Mouse (Mus musculus) brain, adult 2 months (tissue): ENCODE results near the gene Prrt3.
A peak's percentile ranks its signal among the peaks of the same experiment; 100 is the strongest.

Source experiments
- DNase-seq: peaks from one replicate; pipeline ENCODE4 v3.0.0; 2011; ENCODE audit warnings: low read depth, low spot score

Prrt3 gene

GRCm38 (mm10) chr6:113451839-113452238 lies 49.9 kb downstream of the Prrt3 start:
- DNase-seq = no peak

- DNase-seq = peak; percentile 68
These were observed 54.1 kb downstream of the Prrt3 start for GRCm38 (mm10) chr6:113447639-113448038.

GRCm38 (mm10) chr6:113444207-113444965 lies 57.3 kb downstream of the Prrt3 start:
- no peak for DNase-seq
